Mouse (Mus musculus) ovary, postnatal 36 days (tissue): ENCODE data around the gene E2f4.
A peak's percentile ranks its signal among the peaks of the same experiment; 100 is the strongest.

ENCODE experiments used
- DNase-seq: peaks from one replicate; pipeline ENCODE4 v3.0.0; 2022; ENCODE audit warnings: low spot score, mixed read lengths

E2f4 gene

GRCm38 (mm10) chr8:105294776-105295175 lies 2.7 kb upstream of the E2f4 start:
- DNase-seq = no peak

GRCm38 (mm10) chr8:105295256-105295655 lies 2.2 kb upstream of the E2f4 start:
- no peak for DNase-seq

GRCm38 (mm10) chr8:105295895-105296573 lies 1.4 kb upstream of the E2f4 start, which contains the start of gene Exoc3l:
Gene Exoc3l, minus strand, starts transcription at chr8:105296101.
- peak; percentile 51 for DNase-seq

- DNase-seq = no peak
Measured at GRCm38 (mm10) chr8:105298351-105299252, 1.1 kb downstream of the E2f4 start.

- no peak for DNase-seq
Measured at GRCm38 (mm10) chr8:105299962-105300361, 2.5 kb downstream of the E2f4 start.

- no peak for DNase-seq
Measured at GRCm38 (mm10) chr8:105303396-105303795, 5.9 kb downstream of the E2f4 start.

GRCm38 (mm10) chr8:105303874-105304273 lies 6.4 kb downstream of the E2f4 start:
- no peak for DNase-seq

GRCm38 (mm10) chr8:105304325-105305210 lies 7.1 kb downstream of the E2f4 start:
- no peak for DNase-seq

GRCm38 (mm10) chr8:105305211-105306145 lies 8.0 kb downstream of the E2f4 start, which contains the start of gene Elmo3:
Gene Elmo3, plus strand, starts transcription at chr8:105305601.
- DNase-seq = peak; percentile 68

GRCm38 (mm10) chr8:105306146-105306691 lies 8.8 kb downstream of the E2f4 start:
- DNase-seq = no peak

- peak; percentile 7 for DNase-seq
Measured at GRCm38 (mm10) chr8:105307670-105308069, 10.2 kb downstream of the E2f4 start.

- DNase-seq = no peak
Measured at GRCm38 (mm10) chr8:105308428-105308827, 11.0 kb downstream of the E2f4 start.

GRCm38 (mm10) chr8:105309142-105309847 lies 11.8 kb downstream of the E2f4 start:
- no peak for DNase-seq

GRCm38 (mm10) chr8:105310118-105310517 lies 12.7 kb downstream of the E2f4 start:
- no peak for DNase-seq

- no peak for DNase-seq
Measured at GRCm38 (mm10) chr8:105311718-105312117, 14.3 kb downstream of the E2f4 start.

- DNase-seq = peak; percentile 3
Measured at GRCm38 (mm10) chr8:105312891-105313481, 15.5 kb downstream of the E2f4 start.

- no peak for DNase-seq
Measured at GRCm38 (mm10) chr8:105313622-105314402, 16.3 kb downstream of the E2f4 start.

GRCm38 (mm10) chr8:105315073-105315769 lies 17.8 kb downstream of the E2f4 start:
- no peak for DNase-seq
